In genomic region chr17:56609452-56610171, GRCm38 (mm10) we compare ENCODE assay signal across 7 mouse cellular contexts. TPM values are rescaled to one million over a fixed set of nuclear protein-coding genes. Genes with fewer than 3 reads are reported as not detected.
DNase-seq lines count a peak whose midpoint lies in the region; ATAC-seq lines count a peak whose summit lies in the region.

Gene 2410015M20Rik, minus strand, starts transcription at chr17:56609771.

- peak within 1 kb of the TSS; percentile 62 for H3K9ac ChIP-seq in embryonic facial prominence, embryonic 11.5 days (replicated peaks; ENCODE audit: low read length)
- H3K9ac ChIP-seq in midbrain, embryonic 13.5 days (replicated peaks): peak within 1 kb of the TSS; percentile 78

- no peaks in the 10 kb centered on the region for H3K27me3 ChIP-seq in embryonic facial prominence, embryonic 11.5 days (ENCODE audit: control insufficient read depth, insufficient read depth, low read length)
- H3K27me3 ChIP-seq in limb, embryonic 10.5 days (ENCODE audit: low read depth, poor library complexity, severe bottlenecking): no peaks in the 10 kb centered on the region
- H3K27me3 ChIP-seq in midbrain, embryonic 13.5 days: no peaks in the 10 kb centered on the region

- H3K27ac ChIP-seq in embryonic facial prominence, embryonic 11.5 days (replicated peaks; ENCODE audit: low read depth, low read length): no peak within 1 kb of the TSS
- peak within 1 kb of the TSS; percentile 84 for H3K27ac ChIP-seq in limb, embryonic 10.5 days
- H3K27ac ChIP-seq in midbrain, embryonic 13.5 days: peak within 1 kb of the TSS; percentile 77

- ATAC-seq in embryonic facial prominence, embryonic 11.5 days (replicated peaks; ENCODE audit: insufficient number of reproducible peaks, low FRiP score, low TSS enrichment, low read depth): peak; percentile 84
- peak; percentile 62 for ATAC-seq in granulocyte monocyte progenitor cell, adult 5-6 weeks (replicated peaks; ENCODE audit: poor library complexity, severe bottlenecking)
- ATAC-seq in midbrain, embryonic 13.5 days: peak; percentile 90

- H3K4me2 ChIP-seq in embryonic facial prominence, embryonic 11.5 days (ENCODE audit: low read depth, low read length): peak within 1 kb of the TSS; percentile 74
- peak within 1 kb of the TSS; percentile 78 for H3K4me2 ChIP-seq in midbrain, embryonic 13.5 days (replicated peaks)

- peak within 1 kb of the TSS; percentile 42 for H3K4me3 ChIP-seq in embryonic facial prominence, embryonic 11.5 days (ENCODE audit: low read depth, low read length)
- H3K4me3 ChIP-seq in limb, embryonic 10.5 days: peak within 1 kb of the TSS; percentile 68
- H3K4me3 ChIP-seq in midbrain, embryonic 13.5 days (replicated peaks): peak within 1 kb of the TSS; percentile 64

- under 1% methylated on average over 44 of the region's 44 CpGs for WGBS in embryonic facial prominence, embryonic 11.5 days
- under 1% methylated on average over 44 of the region's 44 CpGs for WGBS in limb, embryonic 10.5 days
- under 1% methylated on average over 44 of the region's 44 CpGs for WGBS in midbrain, embryonic 13.5 days

- peaks cover 18% of the 10 kb centered on the region for H3K36me3 ChIP-seq in embryonic facial prominence, embryonic 11.5 days (replicated peaks; ENCODE audit: control insufficient read depth, insufficient read depth, low read depth, low read length)
- H3K36me3 ChIP-seq in limb, embryonic 10.5 days: peaks cover 46% of the 10 kb centered on the region
- peaks cover 36% of the 10 kb centered on the region for H3K36me3 ChIP-seq in midbrain, embryonic 13.5 days

- H3K9me3 ChIP-seq in embryonic facial prominence, embryonic 11.5 days (replicated peaks; ENCODE audit: control insufficient read depth, low read length): no peaks in the 10 kb centered on the region
- no peaks in the 10 kb centered on the region for H3K9me3 ChIP-seq in limb, embryonic 10.5 days (replicated peaks)
- H3K9me3 ChIP-seq in midbrain, embryonic 13.5 days: no peaks in the 10 kb centered on the region

- peaks cover 3% of the 10 kb centered on the region; the same call in 1 of the 2 replicates for H3K4me1 ChIP-seq in embryonic facial prominence, embryonic 11.5 days (ENCODE audit: control insufficient read depth, insufficient read depth, low read length)
- peaks cover 44% of the 10 kb centered on the region for H3K4me1 ChIP-seq in limb, embryonic 10.5 days
- peaks cover 44% of the 10 kb centered on the region for H3K4me1 ChIP-seq in midbrain, embryonic 13.5 days (replicated peaks)

- DNase-seq in adrenal gland, postnatal 14 days: peak; percentile 95
- DNase-seq in embryonic facial prominence, embryonic 11.5 days (ENCODE audit: low spot score): peak; percentile 98
- DNase-seq in kidney, adult 11 months: peak; percentile 99
- DNase-seq in limb, embryonic 10.5 days (ENCODE audit: low spot score): peak; percentile 92
- DNase-seq in spleen, adult 12 weeks (ENCODE audit: low spot score): peak; percentile 91

RNA-seq across cellular contexts. Expression of gene 2410015M20Rik, which starts in this region (rescaled TPM):
- 450 and 452 TPM in 2 replicates for total RNA-seq in adrenal gland, postnatal 14 days (2021)
- 209 and 219 TPM in 2 replicates for polyA plus RNA-seq in embryonic facial prominence, embryonic 11.5 days (2014; fragmentation: Nextera tagmentation; extraction: Ambion mirVana)
- 140 and 159 TPM in 2 replicates for total RNA-seq in granulocyte monocyte progenitor cell, adult 5-6 weeks (2014; fragmentation: Nextera tagmentation)
- 147 and 185 TPM in 2 replicates for total RNA-seq in granulocyte monocyte progenitor cell, adult 5-6 weeks (2017)
- polyA plus RNA-seq in limb, embryonic 10.5 days (2016; fragmentation: Nextera tagmentation; extraction: Ambion mirVana): 205 and 206 TPM in 2 replicates
- polyA plus RNA-seq in midbrain, embryonic 13.5 days (2015; fragmentation: Nextera tagmentation; extraction: Ambion mirVana): 198 and 199 TPM in 2 replicates
